Mouse (Mus musculus) forebrain, embryonic 11.5 days (tissue): ENCODE results near the gene Psen2. TPM values are rescaled to one million over a fixed set of nuclear protein-coding genes. Genes with fewer than 3 reads are reported as not detected.

Source experiments
- ATAC-seq: fragments of 200-750 bp; cut with Nextera tagmentation; replicated peaks from 2 replicates; pipeline ENCODE4 v1.8.0; 2017; ENCODE audit warnings: moderate TSS enrichment; ENCODE audit not compliant: low FRiP score
- DNase-seq: peaks from one replicate; pipeline ENCODE4 v3.0.0-alpha.2; 2017; ENCODE audit warnings: low spot score
- H3K27ac ChIP-seq: fragments of 300-500 bp; sonication (generic); 2 replicates; pipeline ENCODE4 v1.5.1; 2014; ENCODE audit warnings: low read depth, low read length
- H3K27me3 ChIP-seq: fragments of 300-500 bp; sonication (generic); 2 replicates; pipeline ENCODE4 v1.6.1; 2014; ENCODE audit warnings: mild to moderate bottlenecking, low read length, mixed read lengths; ENCODE audit not compliant: control insufficient read depth, insufficient read depth
- H3K36me3 ChIP-seq: fragments of 300-500 bp; sonication (generic); 2 replicates; pipeline ENCODE4 v1.6.1; 2014; ENCODE audit warnings: mild to moderate bottlenecking, low read length, moderate library complexity, mixed read lengths; ENCODE audit not compliant: control insufficient read depth, insufficient read depth
- H3K4me1 ChIP-seq: fragments of 300-500 bp; sonication (generic); replicated peaks from 2 replicates; pipeline ENCODE4 v1.6.1; 2014; ENCODE audit warnings: low read length, mixed read lengths; ENCODE audit not compliant: control insufficient read depth, insufficient read depth
- H3K4me2 ChIP-seq: fragments of 300-500 bp; sonication (generic); 2 replicates; pipeline ENCODE4 v1.6.1; 2014; ENCODE audit warnings: low read depth, mild to moderate bottlenecking, low read length, moderate library complexity, mixed read lengths; ENCODE audit not compliant: severe bottlenecking
- H3K4me3 ChIP-seq: fragments of 300-500 bp; sonication (generic); 2 replicates; pipeline ENCODE4 v1.5.1; 2014; ENCODE audit warnings: low read depth, low read length
- H3K9ac ChIP-seq: fragments of 300-500 bp; sonication (generic); 2 replicates; pipeline ENCODE4 v1.6.1; 2014; ENCODE audit warnings: low read length
- H3K9me3 ChIP-seq: fragments of 300-500 bp; sonication (generic); 2 replicates; pipeline ENCODE4 v1.6.1; 2016; ENCODE audit warnings: low read length, mixed read lengths; ENCODE audit not compliant: control insufficient read depth
- WGBS: fragments of 180-500 bp; shearing (Covaris S2); extraction: QIAGEN DNeasy Blood & Tissue Kit; methylation state at CpG from one replicate; pipeline ENCODE4 v1.1.7; 2014; 5-methylcytosine and 5-hydroxymethylcytosine counted together
- polyA plus RNA-seq: library from polyadenylated mRNA; unstranded; fragments of >200 nt; fragmentation: Nextera tagmentation; extraction: Ambion mirVana; gene quantifications from 2 replicates; pipeline ENCODE4 v1.2.1, GENCODE M21; 2014

Psen2 gene
- polyA plus RNA-seq, 1 experiment from 2014 or later: 5.7 TPM

- peaks cover 4% of the 10 kb centered on the region; the same call in 1 of the 2 replicates for H3K4me1 ChIP-seq
- WGBS: 19% methylated on average over 16 of the region's 16 CpGs
- no peak overlapping the region for H3K4me2 ChIP-seq
- peak; percentile 61 for DNase-seq
- no peaks in the 10 kb centered on the region for H3K9me3 ChIP-seq
- no peak for ATAC-seq
- H3K9ac ChIP-seq: no peak overlapping the region
- no peaks in the 10 kb centered on the region for H3K27me3 ChIP-seq
- no peak overlapping the region for H3K4me3 ChIP-seq
- no peaks in the 10 kb centered on the region for H3K36me3 ChIP-seq
- H3K27ac ChIP-seq: no peak overlapping the region
These were observed 20.9 kb upstream of the Psen2 start for GRCm38 (mm10) chr1:180283813-180284768.

DNA sequence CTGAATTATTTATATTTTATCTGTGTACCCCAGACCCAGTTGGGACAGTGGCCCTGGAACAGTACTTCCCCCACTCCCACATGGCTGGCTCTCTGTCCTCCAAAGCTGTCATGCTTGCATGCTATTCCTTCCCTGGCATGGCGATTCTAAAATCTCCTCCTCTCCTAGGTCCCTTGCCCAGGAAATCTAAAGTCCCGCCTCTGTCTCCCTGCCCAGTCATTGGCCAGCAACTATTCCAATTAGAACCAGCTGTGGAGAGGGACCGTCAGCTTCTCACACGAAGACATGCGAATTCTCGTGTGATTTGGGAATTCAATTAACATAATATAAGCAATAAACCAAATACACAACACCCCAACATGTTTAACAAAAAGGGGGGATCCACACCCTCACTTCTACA, 19.3 kb upstream of the Psen2 start:
- Histone ChIP-seq H3K9me3 (no peaks in the 10 kb centered on the region), H3K4me3 (no peak overlapping the region), H3K36me3 (no peaks in the 10 kb centered on the region), H3K27ac (no peak overlapping the region), H3K4me2 (no peak overlapping the region), H3K4me1 (peaks cover 4% of the 10 kb centered on the region; the same call in 1 of the 2 replicates), H3K27me3 (no peaks in the 10 kb centered on the region), H3K9ac (no peak overlapping the region)
- ATAC-seq: no peak
- no peak for DNase-seq
- WGBS: 60% methylated on average over 6 of the region's 6 CpGs

DNA sequence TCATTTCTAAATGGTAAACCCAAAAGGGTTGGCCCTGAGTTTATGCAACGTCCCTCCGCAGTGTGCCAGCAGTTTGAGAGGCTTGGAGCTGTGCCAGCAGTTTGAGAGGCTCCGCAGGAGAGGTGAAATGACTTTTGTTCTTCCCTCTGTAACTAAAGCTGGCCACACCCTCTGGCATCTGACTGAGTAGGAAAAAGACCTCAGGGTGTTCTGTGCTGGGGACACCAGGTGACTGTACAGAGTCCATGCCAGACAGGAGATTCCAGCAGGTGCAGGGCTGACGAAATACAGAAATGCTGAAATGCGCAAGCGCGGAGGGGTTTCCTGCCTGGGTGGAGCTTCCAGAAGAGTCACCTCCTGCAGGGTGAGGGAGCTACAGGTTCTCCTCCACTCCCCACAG, 16.4 kb upstream of the Psen2 start:
- WGBS: 63% methylated on average over 7 of the region's 7 CpGs

DNA sequence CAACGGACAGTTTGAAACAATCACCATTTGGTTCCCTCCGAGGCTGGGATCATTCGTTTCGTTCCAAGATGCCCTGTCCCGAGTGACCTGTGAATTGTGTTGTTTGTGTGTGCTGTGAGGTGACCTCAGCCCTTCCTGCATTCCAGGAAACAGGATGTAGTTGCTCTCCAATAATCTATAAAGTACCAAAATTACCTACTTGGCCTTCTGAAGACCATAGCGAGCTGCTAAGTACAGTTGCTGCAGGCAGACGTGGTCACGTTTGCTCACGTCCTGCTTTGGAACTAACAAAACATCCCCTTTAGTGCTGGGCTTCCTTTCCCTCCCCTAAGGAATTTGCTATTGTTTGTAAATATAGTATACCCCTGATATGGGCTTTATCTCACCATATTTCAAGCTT, 14.3 kb upstream of the Psen2 start:
- DNase-seq (no peak), ATAC-seq (no peak)
- H3K4me3 ChIP-seq: no peak overlapping the region
- 86% methylated on average over 9 of the region's 9 CpGs for WGBS
- no peaks in the 10 kb centered on the region for H3K27me3 ChIP-seq
- H3K4me2 ChIP-seq: no peak overlapping the region
- H3K4me1 ChIP-seq: no peaks in the 10 kb centered on the region
- no peak overlapping the region for H3K27ac ChIP-seq
- no peak overlapping the region for H3K9ac ChIP-seq
- H3K9me3 ChIP-seq: no peaks in the 10 kb centered on the region
- H3K36me3 ChIP-seq: no peaks in the 10 kb centered on the region

More for the DNA sequence above, 16.4 kb upstream of the Psen2 start:
- Histone ChIP-seq H3K27ac (no peak overlapping the region), H3K27me3 (no peaks in the 10 kb centered on the region), H3K9ac (no peak overlapping the region), H3K4me3 (no peak overlapping the region), H3K36me3 (no peaks in the 10 kb centered on the region), H3K4me1 (peaks cover 4% of the 10 kb centered on the region; the same call in 1 of the 2 replicates), H3K4me2 (no peak overlapping the region), H3K9me3 (no peaks in the 10 kb centered on the region)
- DNase-seq (no peak), ATAC-seq (no peak)

- no peaks in the 10 kb centered on the region for H3K36me3 ChIP-seq
- WGBS: 94% methylated on average over 10 of the region's 10 CpGs
- no peaks in the 10 kb centered on the region for H3K4me1 ChIP-seq
These were observed 11.6 kb upstream of the Psen2 start for GRCm38 (mm10) chr1:180274725-180275308.

DNA sequence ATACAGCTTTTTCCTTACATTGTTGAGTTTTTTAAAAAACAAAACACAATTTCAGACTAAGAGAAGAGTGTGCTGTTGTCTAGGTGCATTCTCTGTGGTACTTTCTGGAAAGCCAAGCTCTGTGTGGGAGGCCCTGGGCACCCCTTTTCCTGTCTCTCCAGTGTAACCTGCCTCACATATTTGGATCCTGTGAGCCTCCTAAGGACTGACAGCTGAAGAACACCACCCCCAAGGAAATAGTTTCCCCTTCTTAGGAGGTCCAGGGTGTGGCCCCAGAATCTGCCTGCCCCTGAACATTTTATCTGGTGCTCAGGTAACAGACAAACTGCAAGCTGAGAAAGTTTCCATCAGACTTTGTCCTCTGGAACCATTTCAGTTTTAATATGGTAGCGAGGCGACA, 5.8 kb upstream of the Psen2 start:
- no peaks in the 10 kb centered on the region for H3K9me3 ChIP-seq

More at GRCm38 (mm10) chr1:180274725-180275308, 11.6 kb upstream of the Psen2 start:
- Histone ChIP-seq H3K9me3 (no peaks in the 10 kb centered on the region), H3K27ac (no peak overlapping the region), H3K4me3 (no peak overlapping the region), H3K27me3 (no peaks in the 10 kb centered on the region), H3K9ac (no peak overlapping the region), H3K4me2 (no peak overlapping the region)
- ATAC-seq (no peak), DNase-seq (no peak)

DNA sequence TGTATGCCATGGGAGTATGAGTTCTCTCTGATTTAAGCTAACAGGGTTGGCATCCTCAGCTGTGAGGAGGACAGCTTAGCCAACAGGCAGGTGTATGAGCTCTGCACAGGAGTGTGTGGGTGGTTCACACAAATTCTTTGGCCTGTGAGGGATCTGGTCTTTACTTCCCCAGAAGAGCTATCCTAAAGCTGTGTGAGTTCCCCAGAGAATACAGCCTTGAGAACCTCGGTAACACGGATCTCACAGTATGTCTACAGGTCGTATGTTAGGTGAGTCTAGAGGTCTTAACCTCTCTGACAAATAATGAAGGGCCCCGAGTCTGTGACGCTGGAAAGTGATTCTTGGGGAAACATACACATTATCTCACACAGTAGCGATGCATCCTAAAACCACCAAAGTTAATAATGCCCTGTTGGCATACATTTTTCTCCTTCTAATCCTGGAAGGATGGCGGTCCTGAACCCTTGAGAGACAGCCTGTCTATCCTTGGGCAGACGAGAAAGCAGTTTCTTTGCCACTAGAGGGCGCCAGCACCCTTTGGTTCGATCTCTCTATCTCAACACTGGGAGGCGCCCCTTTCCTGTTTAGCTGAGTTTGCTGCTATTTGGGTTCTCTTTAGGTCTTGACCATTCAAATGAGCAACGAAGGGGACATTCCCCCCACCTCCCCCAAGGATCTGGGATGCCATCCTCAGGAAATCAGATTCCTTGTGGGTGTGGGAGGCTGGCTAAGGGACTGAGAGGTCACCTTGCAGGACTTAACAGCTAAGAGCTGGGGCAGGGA, 5.2 kb upstream of the Psen2 start:
- ATAC-seq: peak; percentile 82
- Histone ChIP-seq H3K4me1 (peaks cover 2% of the 10 kb centered on the region; the same call in 1 of the 2 replicates), H3K9ac (no peak overlapping the region), H3K9me3 (no peaks in the 10 kb centered on the region), H3K27ac (no peak overlapping the region), H3K36me3 (no peaks in the 10 kb centered on the region), H3K4me3 (no peak overlapping the region), H3K4me2 (no peak overlapping the region), H3K27me3 (0 out of 2 replicates have a peak, but pooled peaks cover 2% of the 10 kb centered on the region)
- WGBS: 16% methylated on average over 12 of the region's 12 CpGs
- DNase-seq: peak; percentile 90

More for the DNA sequence above, 5.8 kb upstream of the Psen2 start:
- peaks cover 2% of the 10 kb centered on the region; the same call in 1 of the 2 replicates for H3K4me1 ChIP-seq
- DNase-seq (no peak), ATAC-seq (no peak)
- no peak overlapping the region for H3K27ac ChIP-seq
- no peak overlapping the region for H3K9ac ChIP-seq
- H3K27me3 ChIP-seq: 0 out of 2 replicates have a peak, but pooled peaks cover 2% of the 10 kb centered on the region
- H3K4me2 ChIP-seq: no peak overlapping the region
- 96% methylated on average over 2 of the region's 2 CpGs for WGBS
- H3K36me3 ChIP-seq: no peaks in the 10 kb centered on the region
- no peak overlapping the region for H3K4me3 ChIP-seq

GRCm38 (mm10) chr1:180267151-180267550, 3.9 kb upstream of the Psen2 start:
- Histone ChIP-seq H3K4me2 (no peak overlapping the region), H3K9me3 (no peaks in the 10 kb centered on the region), H3K27me3 (0 out of 2 replicates have a peak, but pooled peaks cover 2% of the 10 kb centered on the region), H3K4me1 (peaks cover 2% of the 10 kb centered on the region; the same call in 1 of the 2 replicates), H3K27ac (no peak overlapping the region), H3K36me3 (no peaks in the 10 kb centered on the region), H3K9ac (no peak overlapping the region), H3K4me3 (no peak overlapping the region)
- 73% methylated on average over 10 of the region's 10 CpGs for WGBS
- ATAC-seq: no peak
- DNase-seq: no peak
